Mouse (Mus musculus): ENCODE measurements around the gene Foxl1. TPM values are rescaled to one million over a fixed set of nuclear protein-coding genes. Genes with fewer than 3 reads are reported as not detected.

Foxl1 gene
- total RNA-seq (2015; ENCODE audit: low replicate concordance) (not detected in 2 replicates), total RNA-seq (2017; ENCODE audit: low replicate concordance) (not detected in 2 replicates)

- no peak for ATAC-seq (replicated peaks; ENCODE audit: low FRiP score, poor library complexity, severe bottlenecking)
Observed at GRCm38 (mm10) chr8:121127756-121128375, at the start of gene Foxl1. Gene Foxl1, plus strand, starts transcription at chr8:121127940.

GRCm38 (mm10) chr8:121078721-121079120, 49.0 kb upstream of the Foxl1 start:
- ATAC-seq (replicated peaks; ENCODE audit: low FRiP score, poor library complexity, severe bottlenecking), result no peak

- no peak for ATAC-seq (replicated peaks; ENCODE audit: low FRiP score, poor library complexity, severe bottlenecking)
Observed at GRCm38 (mm10) chr8:121079201-121079600, 48.5 kb upstream of the Foxl1 start.

- no peak for ATAC-seq (replicated peaks; ENCODE audit: low FRiP score, poor library complexity, severe bottlenecking)
Observed at GRCm38 (mm10) chr8:121079944-121080343, 47.8 kb upstream of the Foxl1 start.

GRCm38 (mm10) chr8:121080361-121081090, 47.2 kb upstream of the Foxl1 start:
- no peak for ATAC-seq (replicated peaks; ENCODE audit: low FRiP score, poor library complexity, severe bottlenecking)

GRCm38 (mm10) chr8:121081398-121081797, 46.3 kb upstream of the Foxl1 start:
- ATAC-seq (replicated peaks; ENCODE audit: low FRiP score, poor library complexity, severe bottlenecking), result no peak

DNA sequence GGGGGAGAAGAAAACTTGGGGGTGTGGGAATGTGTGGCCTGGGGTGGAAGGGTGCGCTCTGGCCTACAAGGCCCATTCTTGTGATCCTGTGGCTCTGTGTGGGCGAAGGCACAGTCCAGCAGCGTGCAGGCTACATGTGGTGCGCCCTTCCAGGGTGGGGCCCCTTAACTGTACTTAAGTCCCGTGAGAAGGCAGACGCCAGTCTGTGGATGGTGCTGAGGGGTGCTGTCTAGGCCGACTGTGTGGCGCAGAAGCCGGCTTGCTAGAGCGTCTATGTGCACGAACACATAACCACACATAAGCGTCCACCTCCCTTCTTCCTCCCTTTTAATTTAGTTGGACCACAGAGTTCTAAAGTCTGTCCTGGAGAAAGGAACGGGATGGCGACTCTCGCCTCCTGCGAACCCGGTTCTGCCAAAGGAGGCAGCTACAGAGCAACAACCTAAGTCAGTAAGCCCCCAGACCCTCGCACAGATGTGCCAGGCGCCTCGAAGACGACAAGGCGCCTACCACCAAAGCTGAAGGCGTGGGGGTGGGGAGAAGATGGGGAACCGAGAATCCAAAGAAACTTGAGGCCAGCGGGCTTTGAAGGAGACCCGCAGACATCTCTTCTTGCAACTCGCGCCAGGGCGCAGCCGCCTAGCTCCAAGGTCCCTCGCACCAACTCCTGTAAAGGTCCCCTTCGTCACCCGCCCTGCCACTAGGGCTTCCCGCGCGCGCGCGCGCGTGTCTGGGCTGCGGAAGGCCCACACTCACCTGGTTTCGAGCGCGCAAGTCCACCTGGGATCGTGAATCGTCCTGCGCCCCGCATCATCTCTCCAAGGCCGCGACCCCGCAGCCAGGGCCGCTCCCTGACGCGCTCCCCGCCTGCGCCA, 45.3 kb upstream of the Foxl1 start:
- no peak for ATAC-seq (replicated peaks; ENCODE audit: low FRiP score, poor library complexity, severe bottlenecking)

DNA sequence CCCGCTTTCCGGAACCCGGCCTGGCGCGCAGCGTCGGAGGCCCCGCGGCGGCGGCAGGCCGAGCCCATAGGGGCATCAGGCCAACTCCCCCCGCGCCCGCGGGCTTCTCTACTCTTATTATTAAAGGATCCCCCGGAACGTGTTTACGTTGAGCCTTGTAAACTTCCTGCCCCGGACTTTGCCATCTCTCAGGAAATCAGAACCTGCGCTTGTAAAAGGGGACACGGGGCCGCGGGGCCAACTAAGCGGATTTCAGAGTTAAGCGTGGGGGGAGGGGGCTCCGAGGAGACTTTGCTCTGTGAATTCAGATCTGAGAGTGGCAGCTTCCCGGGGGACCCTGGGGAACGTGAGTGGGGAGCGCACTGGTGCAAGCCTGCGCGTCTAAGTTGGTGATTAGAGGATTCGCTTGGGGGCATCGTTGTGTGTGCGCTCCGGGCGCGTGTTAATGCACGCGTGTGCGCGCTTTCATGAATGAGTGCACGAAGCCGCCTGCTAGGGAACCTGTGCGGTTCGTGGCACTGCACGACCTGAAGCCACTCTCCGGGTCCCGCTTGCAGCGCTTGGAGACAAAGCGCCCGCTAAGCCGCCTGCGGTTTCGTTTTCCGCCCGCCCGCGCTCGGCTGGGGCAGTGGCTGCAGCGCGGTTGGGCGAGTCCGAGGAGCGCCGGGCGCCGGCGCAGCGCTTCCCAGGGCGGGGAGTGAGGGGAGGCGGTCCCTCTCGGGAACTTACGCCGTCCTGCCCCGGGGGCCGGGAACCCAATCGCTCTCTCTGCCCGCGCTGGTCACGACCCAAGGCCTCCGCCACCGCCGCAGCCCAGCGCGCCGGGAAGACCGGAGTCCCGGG, 44.4 kb upstream of the Foxl1 start:
- no peak for ATAC-seq (replicated peaks; ENCODE audit: low FRiP score, poor library complexity, severe bottlenecking)

DNA sequence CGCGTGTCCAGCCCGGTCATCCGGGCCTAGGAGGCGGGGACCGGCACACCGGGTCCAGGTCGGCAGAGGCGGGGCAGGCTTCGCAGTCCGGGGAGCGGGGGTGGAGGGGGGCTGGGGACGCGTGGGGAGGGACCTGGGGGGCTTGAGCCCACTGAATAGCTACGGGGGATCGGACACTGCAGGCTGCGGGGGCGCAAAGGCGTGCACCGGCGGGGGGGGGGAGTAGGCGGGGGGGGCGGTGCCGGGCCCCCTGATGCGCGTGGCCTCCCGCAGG, 43.9 kb upstream of the Foxl1 start:
- ATAC-seq (replicated peaks; ENCODE audit: low FRiP score, poor library complexity, severe bottlenecking), result no peak

DNA sequence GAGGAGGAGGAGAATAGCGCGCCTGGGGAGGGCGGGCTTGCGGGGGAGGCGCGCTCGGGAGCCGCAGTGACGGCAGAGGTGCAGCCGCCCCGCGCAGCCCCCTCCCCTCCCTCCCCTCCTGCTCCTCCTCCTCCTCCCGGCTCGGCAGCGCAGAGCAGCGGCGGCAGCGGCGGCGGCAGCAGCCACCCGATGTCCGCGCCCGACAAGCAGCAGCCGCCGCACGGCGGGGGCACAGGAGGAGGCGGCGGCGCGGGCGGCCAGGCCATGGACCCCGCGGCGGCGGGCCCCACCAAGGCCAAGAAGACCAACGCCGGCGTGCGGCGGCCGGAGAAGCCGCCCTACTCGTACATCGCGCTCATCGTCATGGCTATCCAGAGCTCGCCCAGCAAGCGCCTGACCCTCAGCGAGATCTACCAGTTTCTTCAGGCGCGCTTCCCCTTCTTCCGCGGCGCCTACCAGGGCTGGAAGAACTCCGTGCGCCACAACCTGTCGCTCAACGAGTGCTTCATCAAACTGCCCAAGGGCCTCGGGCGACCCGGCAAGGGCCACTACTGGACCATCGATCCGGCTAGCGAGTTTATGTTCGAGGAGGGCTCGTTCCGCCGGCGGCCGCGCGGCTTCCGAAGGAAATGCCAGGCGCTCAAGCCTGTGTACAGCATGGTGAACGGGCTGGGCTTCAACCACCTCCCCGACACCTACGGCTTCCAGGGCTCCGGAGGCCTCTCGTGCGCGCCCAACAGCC, 43.4 kb upstream of the Foxl1 start, which contains the start of gene Foxf1:
TSS of gene Foxf1 (plus strand) at position 177 of the 742 bp plus-strand sequence.
- no peak for ATAC-seq (replicated peaks; ENCODE audit: low FRiP score, poor library complexity, severe bottlenecking)

DNA sequence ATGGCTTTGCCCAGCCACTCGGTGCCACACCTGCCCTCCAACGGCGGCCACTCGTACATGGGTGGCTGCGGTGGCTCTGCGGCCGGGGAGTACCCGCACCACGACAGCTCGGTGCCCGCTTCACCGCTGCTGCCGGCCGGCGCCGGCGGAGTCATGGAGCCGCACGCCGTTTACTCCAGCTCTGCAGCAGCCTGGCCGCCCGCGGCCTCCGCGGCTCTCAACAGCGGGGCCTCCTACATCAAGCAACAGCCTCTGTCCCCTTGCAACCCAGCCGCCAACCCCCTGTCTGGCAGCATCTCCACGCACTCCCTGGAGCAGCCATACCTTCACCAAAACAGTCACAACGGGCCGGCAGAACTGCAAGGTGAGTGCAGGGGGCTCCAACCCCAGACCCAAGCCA, 42.7 kb upstream of the Foxl1 start:
- ATAC-seq (replicated peaks; ENCODE audit: low FRiP score, poor library complexity, severe bottlenecking), result no peak

- ATAC-seq (replicated peaks; ENCODE audit: low FRiP score, poor library complexity, severe bottlenecking), result no peak
Observed at GRCm38 (mm10) chr8:121085561-121085960, 42.2 kb upstream of the Foxl1 start.

DNA sequence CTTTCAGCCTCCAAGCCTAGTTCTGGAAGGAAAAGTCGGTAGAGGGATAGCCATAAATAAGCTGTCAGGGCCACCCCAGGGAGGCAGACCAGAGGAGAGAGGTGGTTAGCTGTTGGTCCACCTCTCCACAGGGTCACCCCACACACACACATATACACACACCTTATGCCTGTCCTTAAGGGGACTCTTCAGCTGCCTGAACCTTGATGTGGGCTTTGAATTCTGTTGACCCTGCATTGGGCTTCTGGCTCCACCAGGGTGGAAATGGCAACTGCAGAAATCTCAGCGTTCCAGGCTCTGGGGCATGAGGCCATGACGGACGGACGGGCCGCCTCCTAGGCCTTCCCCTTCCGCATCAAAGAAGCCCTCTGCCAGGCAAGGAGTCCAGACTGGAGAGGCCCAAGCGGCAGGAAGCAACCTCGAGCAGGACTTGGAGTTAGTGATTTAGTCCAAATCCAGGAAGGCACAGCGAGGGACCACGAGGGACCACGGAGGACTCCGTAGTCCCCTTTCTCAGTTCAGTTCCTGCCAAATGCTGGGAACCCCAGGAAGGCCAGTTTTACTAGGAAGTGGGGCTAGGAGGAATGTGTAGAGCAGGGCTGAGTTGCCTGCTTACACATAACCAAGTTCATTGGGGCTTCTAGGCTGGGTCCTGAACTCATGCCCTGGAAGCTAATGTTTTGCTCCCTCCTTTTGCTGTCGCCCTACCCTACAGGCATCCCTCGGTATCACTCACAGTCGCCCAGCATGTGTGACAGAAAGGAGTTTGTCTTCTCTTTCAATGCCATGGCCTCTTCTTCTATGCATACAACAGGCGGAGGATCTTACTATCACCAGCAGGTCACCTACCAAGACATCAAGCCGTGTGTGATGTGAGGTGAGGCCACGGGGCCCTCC, 41.5 kb upstream of the Foxl1 start:
- no peak for ATAC-seq (replicated peaks; ENCODE audit: low FRiP score, poor library complexity, severe bottlenecking)

GRCm38 (mm10) chr8:121088281-121088680, 39.5 kb upstream of the Foxl1 start:
- ATAC-seq (replicated peaks; ENCODE audit: low FRiP score, poor library complexity, severe bottlenecking), result no peak

- no peak for ATAC-seq (replicated peaks; ENCODE audit: low FRiP score, poor library complexity, severe bottlenecking)
Observed at GRCm38 (mm10) chr8:121088871-121089630, 38.7 kb upstream of the Foxl1 start.

- ATAC-seq (replicated peaks; ENCODE audit: low FRiP score, poor library complexity, severe bottlenecking), result no peak
Observed at GRCm38 (mm10) chr8:121089631-121090380, 37.9 kb upstream of the Foxl1 start.

DNA sequence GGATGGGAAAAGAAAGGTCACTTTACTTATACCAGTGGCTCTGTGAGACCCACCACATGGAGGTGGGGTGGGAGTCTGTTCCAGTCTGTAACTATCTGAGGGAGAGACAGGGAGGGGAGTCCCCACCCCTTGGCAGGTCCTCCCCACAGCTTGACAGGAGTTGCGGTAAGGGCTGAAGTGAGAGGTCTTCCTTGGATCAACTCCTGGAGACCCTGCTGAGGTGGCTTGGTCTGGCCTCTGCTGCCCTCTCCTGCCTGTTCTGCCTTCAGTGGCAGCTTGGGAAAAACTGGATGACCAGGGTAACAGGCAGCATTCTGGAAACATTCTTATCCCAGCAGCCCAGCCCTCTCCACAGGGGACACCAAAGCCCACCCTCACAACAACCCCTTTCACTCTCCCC, 37.0 kb upstream of the Foxl1 start:
- no peak for ATAC-seq (replicated peaks; ENCODE audit: low FRiP score, poor library complexity, severe bottlenecking)
